Mouse (Mus musculus): Measurements from ENCODE around the gene Invs. TPM values are rescaled to one million over a fixed set of nuclear protein-coding genes. Genes with fewer than 3 reads are reported as not detected.

Gene Invs
- 15.8 TPM for polyA plus RNA-seq (2014; fragmentation: Illumina TruSeq; extraction: RNeasy Lipid Tissue Mini Kit (QIAGEN cat#74804))

DNA sequence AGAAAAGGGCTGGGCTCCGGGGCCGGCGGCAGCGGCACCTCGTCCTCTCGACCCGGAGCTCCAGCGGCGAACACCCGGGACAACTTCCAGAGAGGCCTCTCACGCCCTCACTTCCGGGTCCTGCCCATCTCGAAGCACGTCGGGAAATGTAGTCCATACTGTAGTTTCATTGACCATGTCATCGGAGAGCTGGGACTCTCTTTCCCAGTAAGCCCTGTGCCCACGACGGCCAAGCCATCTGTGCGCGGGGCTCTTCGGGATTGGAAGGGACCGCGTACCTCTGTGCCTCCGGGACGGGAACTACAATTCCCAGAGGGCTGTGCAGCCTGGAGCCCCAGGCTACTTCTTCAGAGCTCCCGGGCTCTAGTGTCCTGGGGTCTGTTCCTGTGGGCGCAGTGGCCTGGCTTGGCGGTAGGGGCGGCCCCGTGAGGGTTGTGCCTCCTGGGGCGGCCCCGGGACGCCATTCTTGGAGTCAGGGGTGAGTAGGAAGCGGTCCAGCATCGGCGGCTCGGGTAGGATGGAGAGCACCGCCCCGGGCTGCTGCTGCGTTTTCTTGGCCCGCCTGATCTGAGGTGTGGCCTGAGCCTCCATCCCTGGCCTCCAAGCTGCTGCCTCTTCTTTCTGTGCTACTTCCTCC is at the start of gene Invs, which contains the start of gene Erp44:
TSS of gene Invs (plus strand) at position 263 of the 637 bp plus-strand sequence.
TSS of gene Erp44 (minus strand) at position 61 of the 637 bp plus-strand sequence.

GRCm38 (mm10) chr4:48472792-48473650 is 193.5 kb downstream of the Invs start, which contains the start of gene Tex10:
Gene Tex10 (minus strand): TSS chr4:48473459.

Other genes with a start within 250 kb of the Invs start
- 1.7 TPM for gene Nr4a3, start 234.6 kb upstream of the Invs start, polyA plus RNA-seq (2014; fragmentation: Illumina TruSeq; extraction: RNeasy Lipid Tissue Mini Kit (QIAGEN cat#74804))
- gene Stx17, start 154.8 kb upstream of the Invs start, polyA plus RNA-seq (2014; fragmentation: Illumina TruSeq; extraction: RNeasy Lipid Tissue Mini Kit (QIAGEN cat#74804)) = 34.6 TPM
- gene Erp44, start 202 bp upstream of the Invs start, polyA plus RNA-seq (2014; fragmentation: Illumina TruSeq; extraction: RNeasy Lipid Tissue Mini Kit (QIAGEN cat#74804)) = 240 TPM
- gene Tex10, start 193.7 kb downstream of the Invs start, polyA plus RNA-seq (2014; fragmentation: Illumina TruSeq; extraction: RNeasy Lipid Tissue Mini Kit (QIAGEN cat#74804)) = 79.7 TPM